Mouse (Mus musculus): ENCODE results near the gene Fgd2.
"Not testable (repeated sequence)": the region's sequence is repeated elsewhere in the genome, so short reads cannot be mapped to it uniquely, and the experiment has no call there.

Fgd2 gene

GRCm38 (mm10) chr17:29336266-29336990, 24.3 kb upstream of the Fgd2 start:
- in situ Hi-C loops (cut with MseI, MboI) = no loop called here

GRCm38 (mm10) chr17:29337979-29338823, 22.5 kb upstream of the Fgd2 start:
- in situ Hi-C loops (cut with MseI, MboI) = no loop called here

- in situ Hi-C loops (cut with MseI, MboI) = no loop called here
Observed at GRCm38 (mm10) chr17:29339170-29339768, 21.4 kb upstream of the Fgd2 start.

- in situ Hi-C loops (cut with MseI, MboI) = no loop called here
Observed at GRCm38 (mm10) chr17:29340406-29341261, 20.1 kb upstream of the Fgd2 start.

GRCm38 (mm10) chr17:29341591-29342003, 19.1 kb upstream of the Fgd2 start:
- in situ Hi-C loops (cut with MseI, MboI) = no loop called here

GRCm38 (mm10) chr17:29342010-29342910, 18.5 kb upstream of the Fgd2 start:
- in situ Hi-C loops (cut with MseI, MboI) = no loop called here

GRCm38 (mm10) chr17:29343241-29343640, 17.5 kb upstream of the Fgd2 start:
- in situ Hi-C loops (cut with MseI, MboI) = no loop called here

GRCm38 (mm10) chr17:29345272-29345671, 15.4 kb upstream of the Fgd2 start:
- in situ Hi-C loops (cut with MseI, MboI) = no loop called here

GRCm38 (mm10) chr17:29346496-29347125, 14.1 kb upstream of the Fgd2 start:
- in situ Hi-C loops (cut with MseI, MboI) = no loop called here

GRCm38 (mm10) chr17:29347126-29347644, 13.5 kb upstream of the Fgd2 start:
- in situ Hi-C loops (cut with MseI, MboI) = no loop called here

- in situ Hi-C loops (cut with MseI, MboI) = no loop called here
Observed at GRCm38 (mm10) chr17:29347645-29348256, 13.0 kb upstream of the Fgd2 start, which contains the start of gene Mtch1. TSS of gene Mtch1 (minus strand) at chr17:29347934.

GRCm38 (mm10) chr17:29348996-29349395, 11.7 kb upstream of the Fgd2 start:
- in situ Hi-C loops (cut with MseI, MboI) = no loop called here

GRCm38 (mm10) chr17:29351056-29351455, 9.7 kb upstream of the Fgd2 start:
- in situ Hi-C loops (cut with MseI, MboI) = not testable (repeated sequence)

- in situ Hi-C loops (cut with MseI, MboI) = no loop called here
Observed at GRCm38 (mm10) chr17:29355461-29355840, 5.3 kb upstream of the Fgd2 start.

- in situ Hi-C loops (cut with MseI, MboI) = no loop called here
Observed at GRCm38 (mm10) chr17:29355841-29356478, 4.8 kb upstream of the Fgd2 start.

GRCm38 (mm10) chr17:29356479-29356856, 4.2 kb upstream of the Fgd2 start:
- in situ Hi-C loops (cut with MseI, MboI) = no loop called here

GRCm38 (mm10) chr17:29356882-29357281, 3.8 kb upstream of the Fgd2 start:
- in situ Hi-C loops (cut with MseI, MboI) = no loop called here

GRCm38 (mm10) chr17:29358928-29359327, 1.8 kb upstream of the Fgd2 start:
- in situ Hi-C loops (cut with MseI, MboI) = no loop called here
